Mouse (Mus musculus) left cerebral cortex, adult 11 months (tissue): ENCODE measurements around the gene Cic.

Experiments
- DNase-seq: peaks from one replicate; pipeline ENCODE4 v3.0.0; 2022; ENCODE audit warnings: low spot score

Gene Cic

DNA sequence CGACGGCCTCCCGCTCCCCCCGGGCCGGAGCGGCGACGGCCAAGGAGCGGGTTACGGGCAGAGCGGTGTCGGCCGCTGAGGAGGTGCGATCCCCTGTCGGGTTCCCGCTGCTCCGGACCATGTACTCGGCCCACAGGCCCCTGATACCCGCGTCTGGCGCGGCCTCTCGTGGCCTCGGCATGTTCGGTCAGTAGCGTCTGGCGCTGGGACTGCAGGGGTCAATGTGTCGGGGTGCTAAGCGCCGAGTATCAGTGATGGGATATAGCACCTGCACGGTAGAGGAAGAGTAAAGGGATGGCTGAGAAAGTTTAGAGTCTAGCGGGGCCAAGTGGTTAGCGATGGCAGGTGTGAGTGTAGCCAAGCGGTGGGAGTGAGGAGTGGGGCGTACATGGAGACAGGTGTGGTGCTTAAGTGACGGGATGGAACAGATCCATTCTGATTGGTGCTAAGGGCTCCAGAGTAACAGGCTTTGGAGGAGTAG lies 15.3 kb downstream of the Cic start:
- DNase-seq, result no peak

GRCm38 (mm10) chr7:25283637-25284036 lies 16.1 kb downstream of the Cic start:
- no peak for DNase-seq

DNA sequence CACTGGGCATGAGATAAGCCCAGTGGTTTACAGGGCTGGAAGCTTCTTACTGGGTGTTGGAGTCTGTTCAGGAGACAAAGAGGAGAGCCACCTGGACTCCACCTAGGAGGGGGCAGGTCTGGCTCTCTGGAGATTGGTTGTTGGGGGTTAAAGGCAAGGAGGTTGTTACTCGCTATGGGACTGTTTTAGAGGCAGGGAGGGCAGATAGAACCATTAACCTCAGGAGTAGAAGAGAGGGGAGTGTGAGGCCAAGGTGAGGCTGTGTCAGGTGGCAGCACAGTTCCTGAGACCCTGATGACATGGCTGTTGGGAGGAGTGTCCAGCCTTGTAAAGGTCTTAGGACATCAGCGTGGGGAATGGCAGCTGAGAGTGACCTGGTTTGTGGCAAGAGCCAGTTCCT lies 16.7 kb downstream of the Cic start:
- no peak for DNase-seq

GRCm38 (mm10) chr7:25284766-25285165 lies 17.3 kb downstream of the Cic start:
- DNase-seq, result no peak

GRCm38 (mm10) chr7:25285511-25286238 lies 18.2 kb downstream of the Cic start:
- no peak for DNase-seq

DNA sequence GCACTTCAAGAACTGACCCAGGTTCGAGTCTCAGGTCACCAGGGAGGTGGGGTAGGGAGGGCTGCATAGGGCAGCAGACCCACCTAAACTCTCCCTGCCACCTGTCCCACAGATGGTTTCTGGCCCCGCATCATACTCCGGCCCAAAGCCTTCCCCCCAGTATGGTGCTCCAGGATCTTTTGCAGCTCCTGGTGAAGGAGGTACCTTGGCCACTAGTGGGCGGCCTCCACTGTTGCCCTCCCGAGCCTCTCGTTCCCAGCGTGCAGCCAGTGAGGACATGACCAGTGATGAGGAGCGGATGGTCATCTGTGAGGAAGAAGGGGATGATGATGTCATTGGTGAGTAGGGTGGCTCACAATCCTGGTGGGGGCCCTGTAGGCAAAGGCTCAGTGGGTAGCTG lies 19.5 kb downstream of the Cic start:
- no peak for DNase-seq

DNA sequence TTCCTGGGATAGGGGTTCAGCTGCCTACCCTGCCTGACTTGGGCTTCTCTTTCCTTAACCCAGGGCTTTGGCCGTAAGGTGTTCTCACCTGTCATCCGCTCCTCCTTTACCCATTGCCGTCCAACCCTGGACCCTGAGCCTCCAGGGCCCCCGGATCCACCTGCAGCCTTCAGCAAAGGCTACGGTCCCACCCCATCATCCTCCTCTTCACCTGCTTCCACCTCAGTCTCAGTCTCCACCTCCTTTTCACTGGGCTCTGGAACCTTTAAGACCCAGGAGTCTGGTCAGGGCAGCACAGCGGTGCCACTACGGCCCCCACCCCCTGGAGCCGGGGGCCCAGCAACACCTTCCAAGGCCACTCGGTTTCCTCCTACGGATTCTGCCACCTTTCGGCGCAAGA lies 20.5 kb downstream of the Cic start:
- no peak for DNase-seq

DNA sequence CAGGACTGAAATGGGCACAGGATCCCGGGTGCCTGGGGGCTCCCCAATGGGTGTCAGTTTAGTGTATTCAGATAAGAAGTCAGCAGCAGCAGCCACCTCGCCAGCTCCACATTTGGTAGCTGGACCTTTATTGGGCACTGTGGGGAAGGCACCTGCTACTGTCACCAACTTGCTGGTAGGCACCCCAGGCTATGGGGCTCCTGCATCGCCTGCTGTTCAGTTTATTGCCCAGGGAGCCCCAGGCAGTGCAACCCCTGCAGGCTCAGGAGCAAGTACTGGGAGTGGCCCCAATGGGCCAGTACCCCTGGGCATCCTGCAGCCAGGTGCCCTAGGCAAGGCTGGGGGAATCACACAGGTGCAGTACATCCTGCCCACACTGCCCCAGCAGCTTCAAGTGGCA lies 21.2 kb downstream of the Cic start:
- no peak for DNase-seq

DNA sequence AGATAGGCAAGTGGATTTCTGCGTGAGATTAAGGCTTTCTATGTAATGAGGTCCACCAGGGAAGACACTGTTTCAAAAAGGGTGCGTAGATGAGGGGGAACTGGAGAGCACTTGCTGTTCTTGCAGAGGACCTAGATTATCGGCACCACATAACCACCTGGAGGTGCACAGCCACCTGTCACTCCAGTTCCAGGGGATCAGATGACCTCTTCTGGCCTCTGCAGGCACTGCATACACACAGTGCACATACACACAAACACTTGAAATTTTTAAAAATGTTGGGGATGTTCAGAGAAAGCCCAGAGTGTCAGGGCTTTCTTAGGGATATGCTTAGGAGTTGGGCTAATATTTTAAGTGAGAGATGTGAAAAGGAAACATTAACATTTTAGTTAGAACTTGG lies 22.4 kb downstream of the Cic start:
- DNase-seq, result no peak

GRCm38 (mm10) chr7:25290463-25290862 lies 23.0 kb downstream of the Cic start:
- DNase-seq, result no peak

DNA sequence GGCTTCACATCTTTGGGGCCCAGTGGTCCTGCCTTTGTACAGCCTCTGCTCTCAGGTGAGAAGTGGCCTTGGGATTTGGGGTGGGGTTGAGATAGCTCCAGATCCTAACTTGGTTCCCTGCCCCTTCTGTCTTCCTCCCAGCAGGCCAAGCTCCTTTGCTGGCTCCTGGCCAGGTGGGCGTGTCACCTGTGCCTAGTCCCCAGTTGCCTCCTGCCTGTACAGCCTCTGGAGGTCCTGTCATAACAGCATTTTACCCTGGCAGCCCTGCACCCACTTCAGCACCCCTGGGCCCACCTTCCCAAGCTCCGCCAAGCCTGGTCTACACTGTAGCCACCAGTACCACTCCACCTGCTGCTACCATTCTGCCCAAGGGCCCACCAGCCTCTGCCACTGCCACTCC lies 23.4 kb downstream of the Cic start:
- DNase-seq, result no peak

- DNase-seq, result no peak
Observed at GRCm38 (mm10) chr7:25292107-25292506, 24.6 kb downstream of the Cic start.

- no peak for DNase-seq
Observed at GRCm38 (mm10) chr7:25293191-25293739, 25.8 kb downstream of the Cic start.

GRCm38 (mm10) chr7:25294495-25294894 lies 27.0 kb downstream of the Cic start:
- DNase-seq, result no peak

GRCm38 (mm10) chr7:25294960-25295722 lies 27.6 kb downstream of the Cic start:
- DNase-seq, result no peak

GRCm38 (mm10) chr7:25296945-25297453 lies 29.5 kb downstream of the Cic start:
- DNase-seq, result no peak

DNA sequence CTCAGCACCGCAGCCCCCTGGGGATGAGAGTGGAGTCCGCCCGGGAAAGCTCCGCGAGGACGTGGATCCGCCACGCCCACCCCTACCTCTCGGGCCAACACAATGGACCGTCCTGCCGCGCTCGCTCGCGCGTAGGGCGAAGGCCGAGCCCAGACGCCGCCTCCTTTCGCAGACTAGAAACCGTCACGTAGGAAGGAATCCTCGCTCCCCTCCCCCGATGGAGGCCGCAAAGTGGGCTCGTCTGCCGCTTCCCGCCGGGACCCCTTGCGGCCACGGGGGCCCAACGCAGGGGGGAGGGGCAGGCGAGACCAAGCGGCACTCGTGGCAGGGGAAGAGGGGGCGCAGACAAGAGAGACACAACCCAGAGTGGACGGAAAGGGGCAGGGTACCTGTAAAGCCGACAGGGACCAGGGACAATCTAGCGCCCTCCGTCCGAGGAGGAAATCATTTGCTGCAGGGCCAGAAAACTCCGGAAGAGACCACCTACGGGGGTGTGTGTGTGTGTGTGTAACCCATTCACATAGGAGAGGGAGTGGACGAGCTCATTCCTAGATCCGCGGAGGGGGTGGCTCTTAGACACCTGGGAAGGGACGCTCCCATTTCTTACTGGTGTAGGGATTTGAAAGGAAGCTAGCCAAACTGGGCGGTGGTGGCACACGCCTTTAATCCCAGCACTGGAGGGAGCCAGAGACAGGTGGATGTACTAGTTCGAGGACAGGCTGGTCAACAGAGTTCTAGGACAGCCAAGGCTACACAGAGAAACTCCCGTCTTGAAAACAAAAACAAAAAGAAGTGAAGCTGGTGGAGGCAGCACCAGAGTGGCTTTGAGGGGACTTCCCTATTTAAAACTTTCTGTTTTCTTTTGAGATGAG lies 30.2 kb downstream of the Cic start, which contains the start of gene Pafah1b3:
Gene Pafah1b3 (minus strand): TSS at position 533 of the 872 bp plus-strand sequence.
- peak; percentile 79 for DNase-seq

- DNase-seq, result no peak
Observed at GRCm38 (mm10) chr7:25301063-25301462, 33.6 kb downstream of the Cic start, which contains the start of gene Prr19. TSS of gene Prr19 (plus strand) at chr7:25301411.

DNA sequence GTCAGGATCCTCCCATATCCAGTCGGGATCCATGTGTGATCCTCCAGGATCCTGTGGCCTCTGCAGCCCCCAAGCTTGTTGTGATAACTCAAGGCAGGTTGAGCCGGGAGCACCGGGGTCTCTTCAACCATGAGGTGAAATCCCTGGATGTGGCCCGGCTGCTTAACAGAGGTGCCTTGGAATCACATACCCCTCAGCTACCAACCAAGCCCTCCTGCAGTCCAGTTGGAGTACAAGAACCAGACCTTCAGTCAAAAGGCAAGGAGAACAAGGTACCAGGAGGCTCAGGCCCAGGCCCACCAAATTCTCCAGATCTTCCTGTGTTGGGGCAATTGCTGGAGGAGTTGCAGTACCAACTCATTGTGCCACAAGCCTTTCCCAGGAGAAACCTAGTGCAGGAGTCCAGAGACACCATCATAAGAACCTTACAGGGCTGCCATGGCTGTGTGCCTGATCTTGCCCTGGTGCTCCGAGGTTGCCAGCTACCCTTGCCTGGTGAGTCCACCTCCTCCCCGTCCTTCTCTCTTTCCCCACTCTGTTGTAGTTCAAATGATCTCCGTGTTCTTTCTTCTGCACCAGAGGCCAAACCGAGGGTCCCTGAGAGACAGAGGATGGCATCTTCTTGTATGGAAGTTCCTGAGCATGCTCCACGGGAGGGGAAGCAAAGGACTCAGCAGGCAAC lies 35.6 kb downstream of the Cic start:
- DNase-seq, result no peak

DNA sequence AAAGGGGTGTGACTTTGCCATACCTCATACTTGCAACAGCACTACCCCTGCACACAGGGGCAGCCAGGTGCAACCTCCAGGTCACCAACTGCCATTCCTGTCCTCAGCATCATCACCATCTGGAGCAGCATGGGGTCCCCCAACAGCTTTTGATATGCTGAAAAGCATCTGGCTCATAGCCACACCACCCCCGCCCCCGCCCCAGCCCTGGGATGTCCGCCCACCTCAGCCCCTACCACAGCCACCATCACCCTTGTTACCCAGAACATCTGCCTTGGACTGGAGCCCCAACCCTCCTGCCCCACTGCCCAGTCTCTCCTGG lies 36.1 kb downstream of the Cic start:
- DNase-seq, result no peak

DNA sequence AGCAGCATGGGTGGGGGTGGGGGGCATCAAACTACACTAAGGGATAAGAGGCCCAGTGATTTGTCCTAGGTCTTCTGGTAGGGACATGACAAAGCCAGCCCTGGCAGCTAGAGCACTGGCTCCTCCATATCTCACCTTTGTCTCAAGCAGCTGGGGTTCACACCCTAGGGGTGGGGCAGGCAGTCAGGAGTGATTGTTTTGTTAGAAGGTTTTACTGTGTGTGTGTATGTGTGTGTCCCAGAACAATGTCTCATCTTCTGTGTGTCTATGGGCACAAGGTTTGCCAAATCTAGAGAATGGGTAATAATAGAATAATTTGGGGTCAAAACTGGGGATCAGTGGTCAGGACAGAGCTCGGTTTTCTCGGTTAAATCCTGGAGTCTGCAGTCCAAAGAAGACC lies 38.0 kb downstream of the Cic start:
- no peak for DNase-seq
